Mouse (Mus musculus) stomach, embryonic 16.5 days (tissue): ENCODE data around the gene Rnf5. TPM values are rescaled to one million over a fixed set of nuclear protein-coding genes. Genes with fewer than 3 reads are reported as not detected.

ENCODE experiments used
- ATAC-seq: fragments of 200-750 bp; cut with Nextera tagmentation; 2 replicates; pipeline ENCODE4 v1.8.0; 2017; ENCODE audit warnings: moderate number of reproducible peaks, moderate TSS enrichment; ENCODE audit not compliant: insufficient read depth, low FRiP score
- H3K27ac ChIP-seq: fragments of 300-500 bp; sonication (generic); 2 replicates; pipeline ENCODE4 v1.5.1; 2014; ENCODE audit warnings: low read length
- H3K27me3 ChIP-seq: fragments of 300-500 bp; sonication (generic); 2 replicates; pipeline ENCODE4 v1.6.1; 2014; ENCODE audit warnings: low read length, control low read depth, mixed read lengths; ENCODE audit not compliant: control insufficient read depth, insufficient read depth
- H3K36me3 ChIP-seq: fragments of 300-500 bp; sonication (generic); 2 replicates; pipeline ENCODE4 v1.6.1; 2014; ENCODE audit warnings: low read length; ENCODE audit not compliant: control insufficient read depth, insufficient read depth
- H3K4me1 ChIP-seq: fragments of 300-500 bp; sonication (generic); 2 replicates; pipeline ENCODE4 v1.6.1; 2014; ENCODE audit warnings: low read length, control low read depth, mixed read lengths; ENCODE audit not compliant: control insufficient read depth, insufficient read depth
- H3K4me2 ChIP-seq: fragments of 300-500 bp; sonication (generic); 2 replicates; pipeline ENCODE4 v1.6.1; 2014; ENCODE audit warnings: low read depth, low read length, mixed read lengths
- H3K4me3 ChIP-seq: fragments of 300-500 bp; sonication (generic); replicated peaks from 2 replicates; pipeline ENCODE4 v1.5.1; 2014; ENCODE audit warnings: mild to moderate bottlenecking, low read length
- H3K9ac ChIP-seq: fragments of 300-500 bp; sonication (generic); 2 replicates; pipeline ENCODE4 v1.6.1; 2014; ENCODE audit warnings: low read length
- H3K9me3 ChIP-seq: fragments of 300-500 bp; sonication (generic); replicated peaks from 2 replicates; pipeline ENCODE4 v1.6.1; 2016; ENCODE audit warnings: low read length, control low read depth; ENCODE audit not compliant: control insufficient read depth
- WGBS: fragments of 180-500 bp; shearing (Covaris S2); extraction: QIAGEN DNeasy Blood & Tissue Kit; methylation state at CpG from one replicate; pipeline ENCODE4 v1.1.7; 2014; 5-methylcytosine and 5-hydroxymethylcytosine counted together
- polyA plus RNA-seq: library from polyadenylated mRNA; unstranded; fragments of >200 nt; fragmentation: Nextera tagmentation; extraction: Ambion mirVana; gene quantifications from 2 replicates; pipeline ENCODE4 v1.2.1, GENCODE M21; 2015

The Rnf5 gene
- polyA plus RNA-seq, 1 experiment from 2014 or later: 141 TPM

- WGBS: under 1% methylated on average over 35 of the region's 35 CpGs
- H3K4me1 ChIP-seq: peaks cover 32% of the 10 kb centered on the region
- peak within 1 kb of the TSS; percentile 89 for H3K4me3 ChIP-seq
- peak within 1 kb of the TSS; percentile 96 for H3K9ac ChIP-seq
- peak within 1 kb of the TSS; percentile 92 for H3K4me2 ChIP-seq
- no peaks in the 10 kb centered on the region for H3K27me3 ChIP-seq
- peak within 1 kb of the TSS; percentile 96 for H3K27ac ChIP-seq
- ATAC-seq: peak; percentile 87
- H3K36me3 ChIP-seq: peaks cover 8% of the 10 kb centered on the region; the same call in 1 of the 2 replicates
- no peaks in the 10 kb centered on the region for H3K9me3 ChIP-seq
Observed at GRCm38 (mm10) chr17:34604061-34604508, 595 bp upstream of the Rnf5 start, which contains the start of gene Agpat1. TSS of gene Agpat1 (plus strand) at chr17:34604262.

- 78% methylated on average over 12 of the region's 12 CpGs for WGBS
- no peak overlapping the region for H3K27ac ChIP-seq
- no peak overlapping the region for H3K9ac ChIP-seq
- peaks cover 8% of the 10 kb centered on the region; the same call in 1 of the 2 replicates for H3K36me3 ChIP-seq
- H3K4me2 ChIP-seq: no peak overlapping the region
- ATAC-seq: no peak
- no peaks in the 10 kb centered on the region for H3K9me3 ChIP-seq
- H3K4me3 ChIP-seq: no peak overlapping the region
- no peaks in the 10 kb centered on the region for H3K27me3 ChIP-seq
- peaks cover 39% of the 10 kb centered on the region for H3K4me1 ChIP-seq
Observed at GRCm38 (mm10) chr17:34601796-34602195, 1.7 kb downstream of the Rnf5 start.

- Histone ChIP-seq H3K9ac (no peak overlapping the region), H3K27me3 (no peaks in the 10 kb centered on the region), H3K4me3 (no peak overlapping the region), H3K27ac (no peak overlapping the region), H3K4me1 (peaks cover 41% of the 10 kb centered on the region), H3K9me3 (no peaks in the 10 kb centered on the region), H3K36me3 (peaks cover 17% of the 10 kb centered on the region), H3K4me2 (no peak overlapping the region)
- WGBS: 74% methylated on average over 9 of the region's 9 CpGs
- no peak for ATAC-seq
Observed at GRCm38 (mm10) chr17:34599891-34600290, 3.6 kb downstream of the Rnf5 start.

GRCm38 (mm10) chr17:34597566-34598095 lies 5.9 kb downstream of the Rnf5 start, which contains the start of gene Ager:
TSS of gene Ager (plus strand) at chr17:34597862.
- H3K4me2 ChIP-seq: no peak within 1 kb of the TSS
- WGBS: 19% methylated on average over 6 of the region's 6 CpGs

GRCm38 (mm10) chr17:34596098-34596497 lies 7.4 kb downstream of the Rnf5 start:
- no peak for ATAC-seq
- H3K9me3 ChIP-seq: no peaks in the 10 kb centered on the region
- no peak overlapping the region for H3K27ac ChIP-seq
- no peak overlapping the region for H3K9ac ChIP-seq
- peaks cover 47% of the 10 kb centered on the region for H3K4me1 ChIP-seq
- H3K4me3 ChIP-seq: no peak overlapping the region
- H3K36me3 ChIP-seq: peaks cover 22% of the 10 kb centered on the region
- H3K4me2 ChIP-seq: no peak overlapping the region
- WGBS: 62% methylated on average over 8 of the region's 8 CpGs
- no peaks in the 10 kb centered on the region for H3K27me3 ChIP-seq

More at GRCm38 (mm10) chr17:34597566-34598095, 5.9 kb downstream of the Rnf5 start, which contains the start of gene Ager:
- Histone ChIP-seq H3K4me1 (peaks cover 48% of the 10 kb centered on the region), H3K9me3 (no peaks in the 10 kb centered on the region), H3K36me3 (peaks cover 22% of the 10 kb centered on the region), H3K27me3 (no peaks in the 10 kb centered on the region), H3K27ac (peak within 1 kb of the TSS; percentile 38; the same call in 1 of the 2 replicates), H3K9ac (peak within 1 kb of the TSS; percentile 51; the same call in 1 of the 2 replicates), H3K4me3 (no peak within 1 kb of the TSS)
- ATAC-seq: no peak

GRCm38 (mm10) chr17:34593752-34594525 lies 9.6 kb downstream of the Rnf5 start:
- peak overlapping the region; percentile 91 for H3K4me3 ChIP-seq
- WGBS: 39% methylated on average over 33 of the region's 34 CpGs
- H3K27ac ChIP-seq: peak overlapping the region; percentile 99
- H3K36me3 ChIP-seq: peaks cover 14% of the 10 kb centered on the region; the same call in 1 of the 2 replicates
- no peaks in the 10 kb centered on the region for H3K9me3 ChIP-seq
- peaks cover 67% of the 10 kb centered on the region for H3K4me1 ChIP-seq
- H3K4me2 ChIP-seq: peak overlapping the region; percentile 73
- H3K27me3 ChIP-seq: no peaks in the 10 kb centered on the region
- peak overlapping the region; percentile 99 for H3K9ac ChIP-seq
- ATAC-seq: no peak

- H3K4me1 ChIP-seq: peaks cover 67% of the 10 kb centered on the region
- H3K4me3 ChIP-seq: peak overlapping the region; percentile 91
- H3K9ac ChIP-seq: peak overlapping the region; percentile 99
- H3K27ac ChIP-seq: peak overlapping the region; percentile 99
- no peaks in the 10 kb centered on the region for H3K27me3 ChIP-seq
- peak overlapping the region; percentile 73 for H3K4me2 ChIP-seq
- 0 out of 2 replicates have a peak, but pooled peaks have one; percentile 0 for ATAC-seq
- peaks cover 14% of the 10 kb centered on the region; the same call in 1 of the 2 replicates for H3K36me3 ChIP-seq
- no peaks in the 10 kb centered on the region for H3K9me3 ChIP-seq
- 1% methylated on average over 32 of the region's 32 CpGs for WGBS
Observed at GRCm38 (mm10) chr17:34592581-34593549, 10.6 kb downstream of the Rnf5 start.

GRCm38 (mm10) chr17:34591994-34592375 lies 11.5 kb downstream of the Rnf5 start:
- ATAC-seq: peak; percentile 65

More at GRCm38 (mm10) chr17:34591994-34592375, 11.5 kb downstream of the Rnf5 start:
- Histone ChIP-seq H3K27ac (peak overlapping the region; percentile 99), H3K4me2 (peak overlapping the region; percentile 80), H3K36me3 (peaks cover 14% of the 10 kb centered on the region; the same call in 1 of the 2 replicates), H3K9ac (peak overlapping the region; percentile 99), H3K4me3 (peak overlapping the region; percentile 91), H3K9me3 (no peaks in the 10 kb centered on the region), H3K27me3 (no peaks in the 10 kb centered on the region), H3K4me1 (peaks cover 61% of the 10 kb centered on the region)
- WGBS: 1% methylated on average over 27 of the region's 35 CpGs
